Mouse (Mus musculus) cortical plate, adult 2 months (tissue): Measurements from ENCODE around the gene 1700037H04Rik. TPM values are rescaled to one million over a fixed set of nuclear protein-coding genes. Genes with fewer than 3 reads are reported as not detected.

Experiments used
- H3K27ac ChIP-seq: fragments of 200-500 bp; 2 replicates; pipeline ENCODE4 v1.5.1; 2012; ENCODE audit warnings: low read length, control low read depth, inconsistent platforms; ENCODE audit not compliant: insufficient read depth
- H3K4me1 ChIP-seq: fragments of 200-500 bp; 2 replicates; pipeline ENCODE4 v1.6.1; 2011; ENCODE audit warnings: low read length; ENCODE audit not compliant: control insufficient read depth, insufficient read depth
- H3K4me3 ChIP-seq: fragments of 200-500 bp; 2 replicates; pipeline ENCODE4 v1.5.1; 2011; ENCODE audit warnings: mild to moderate bottlenecking, low read length, control low read depth; ENCODE audit not compliant: insufficient read depth
- CTCF ChIP-seq: fragments of 200-500 bp; IDR thresholded peaks from 2 replicates; pipeline ENCODE4 v1.5.1; 2011; ENCODE audit warnings: mild to moderate bottlenecking, control low read depth, low read length; ENCODE audit not compliant: insufficient read depth; ENCODE audit errors: extremely low read depth
- POLR2A ChIP-seq: fragments of 200-500 bp; IDR thresholded peaks from 2 replicates; pipeline ENCODE4 v1.6.1; 2011; ENCODE audit warnings: mild to moderate bottlenecking, low read length, control low read depth; ENCODE audit not compliant: insufficient read depth; ENCODE audit errors: extremely low read depth
- polyA plus RNA-seq: library from polyadenylated mRNA; depleted of rRNA; stranded (reverse); fragments of >200 nt; gene quantifications from 2 replicates; pipeline ENCODE4 v1.2.3, GENCODE M21; 2012

1700037H04Rik gene
- polyA plus RNA-seq, 1 experiment, result 130 TPM

- no peak for TF ChIP-seq POLR2A
- TF ChIP-seq CTCF, result no peak
- Histone ChIP-seq H3K4me3 (no peak overlapping the region), H3K27ac (no peak overlapping the region), H3K4me1 (peaks cover 3% of the 10 kb centered on the region)
Measured at GRCm38 (mm10) chr2:131170936-131171335, 11.1 kb upstream of the 1700037H04Rik start.

GRCm38 (mm10) chr2:131168914-131169313 lies 9.0 kb upstream of the 1700037H04Rik start:
- TF ChIP-seq CTCF, result no peak
- no peak for TF ChIP-seq POLR2A

GRCm38 (mm10) chr2:131167984-131168383 lies 8.1 kb upstream of the 1700037H04Rik start:
- Histone ChIP-seq H3K4me3 (no peak overlapping the region), H3K4me1 (peaks cover 1% of the 10 kb centered on the region), H3K27ac (no peak overlapping the region)
- TF ChIP-seq POLR2A, result no peak
- TF ChIP-seq CTCF, result no peak

More at GRCm38 (mm10) chr2:131168914-131169313, 9.0 kb upstream of the 1700037H04Rik start:
- Histone ChIP-seq H3K4me3 (no peak overlapping the region), H3K27ac (no peak overlapping the region), H3K4me1 (peaks cover 1% of the 10 kb centered on the region)

- TF ChIP-seq CTCF, result no peak
- no peak for TF ChIP-seq POLR2A
- Histone ChIP-seq H3K4me3 (no peak overlapping the region), H3K27ac (no peak overlapping the region), H3K4me1 (peaks cover 1% of the 10 kb centered on the region)
Measured at GRCm38 (mm10) chr2:131166172-131166571, 6.3 kb upstream of the 1700037H04Rik start.

GRCm38 (mm10) chr2:131163924-131164323 lies 4.0 kb upstream of the 1700037H04Rik start:
- TF ChIP-seq CTCF (no peak), POLR2A (no peak)
- no peak overlapping the region for H3K27ac ChIP-seq
- H3K4me3 ChIP-seq, result no peak overlapping the region
- peaks cover 2% of the 10 kb centered on the region for H3K4me1 ChIP-seq

GRCm38 (mm10) chr2:131160671-131161111 lies 810 bp upstream of the 1700037H04Rik start:
- H3K4me3 ChIP-seq, result peak overlapping the region; percentile 75
- TF ChIP-seq POLR2A (no peak), CTCF (peak; percentile 30; the same call in 1 of the 2 replicates)
- H3K27ac ChIP-seq, result peak overlapping the region; percentile 26; the same call in 1 of the 2 replicates
- H3K4me1 ChIP-seq, result peaks cover 4% of the 10 kb centered on the region

- H3K4me1 ChIP-seq, result peaks cover 4% of the 10 kb centered on the region
- TF ChIP-seq CTCF, result no peak
- H3K4me3 ChIP-seq, result peak overlapping the region; percentile 75
Measured at GRCm38 (mm10) chr2:131159491-131159910, 380 bp downstream of the 1700037H04Rik start.

GRCm38 (mm10) chr2:131156987-131157386 lies 2.9 kb downstream of the 1700037H04Rik start:
- Histone ChIP-seq H3K27ac (no peak overlapping the region), H3K4me3 (no peak overlapping the region), H3K4me1 (peaks cover 4% of the 10 kb centered on the region)
- TF ChIP-seq POLR2A (no peak), CTCF (no peak)

More at GRCm38 (mm10) chr2:131159491-131159910, 380 bp downstream of the 1700037H04Rik start:
- no peak overlapping the region for H3K27ac ChIP-seq

GRCm38 (mm10) chr2:131154036-131154435 lies 5.8 kb downstream of the 1700037H04Rik start:
- no peak for TF ChIP-seq POLR2A
- TF ChIP-seq CTCF, result no peak
- Histone ChIP-seq H3K4me3 (no peak overlapping the region), H3K4me1 (peaks cover 3% of the 10 kb centered on the region), H3K27ac (no peak overlapping the region)

GRCm38 (mm10) chr2:131152166-131152730 lies 7.6 kb downstream of the 1700037H04Rik start:
- Histone ChIP-seq H3K4me1 (no peaks in the 10 kb centered on the region), H3K27ac (no peak overlapping the region), H3K4me3 (no peak overlapping the region)
- TF ChIP-seq POLR2A (no peak), CTCF (no peak)
